Mouse (Mus musculus) G1E (cell line): ENCODE results near the gene Pard3. TPM values are rescaled to one million over a fixed set of nuclear protein-coding genes. Genes with fewer than 3 reads are reported as not detected.

Experiments used
- ATAC-seq: 2 replicates; pipeline ENCODE4 v1.8.0; 2016; ENCODE audit warnings: mild to moderate bottlenecking; ENCODE audit not compliant: insufficient number of reproducible peaks, poor library complexity, low FRiP score, severe bottlenecking; ENCODE audit errors: extremely low read depth
- DNase-seq: peaks from one replicate; pipeline ENCODE4 v3.0.0; 2012; ENCODE audit warnings: low spot score
- H3K27me3 ChIP-seq: 2 replicates; pipeline ENCODE4 v1.6.1; 2012; ENCODE audit warnings: mild to moderate bottlenecking, low read length, inconsistent platforms; ENCODE audit not compliant: insufficient read depth
- H3K36me3 ChIP-seq: replicated peaks from 2 replicates; pipeline ENCODE3; 2012; ENCODE audit warnings: mild to moderate bottlenecking, inconsistent platforms
- H3K4me1 ChIP-seq: 2 replicates; pipeline ENCODE4 v1.6.1; 2012; ENCODE audit warnings: low read depth, low read length, inconsistent platforms, mixed read lengths; ENCODE audit not compliant: insufficient read depth
- H3K4me3 ChIP-seq: 2 replicates; pipeline ENCODE4 v1.5.1; 2012; ENCODE audit warnings: low read depth, mild to moderate bottlenecking, inconsistent platforms, low read length, moderate library complexity, mixed read lengths
- H3K9me3 ChIP-seq: replicated peaks from 2 replicates; pipeline ENCODE4 v1.6.1; 2012; ENCODE audit warnings: inconsistent platforms
- CTCF ChIP-seq: IDR thresholded peaks from 2 replicates; pipeline ENCODE4 v1.5.1; 2012; ENCODE audit warnings: low read depth, low read length, inconsistent platforms, mixed read lengths
- GATA1 ChIP-seq: IDR thresholded peaks from 2 replicates; pipeline ENCODE4 v1.6.1; 2012; ENCODE audit warnings: borderline replicate concordance, low read length, inconsistent platforms, mixed read lengths
- GATA2 ChIP-seq: IDR thresholded peaks from 2 replicates; pipeline ENCODE4 v1.6.1; 2012; ENCODE audit warnings: low read depth, low read length, inconsistent platforms, borderline replicate concordance
- POLR2AphosphoS5 ChIP-seq: IDR thresholded peaks from 2 replicates; pipeline ENCODE4 v1.6.1; 2012; ENCODE audit warnings: low read depth, low read length, inconsistent platforms; ENCODE audit not compliant: insufficient replicate concordance
- TAL1 ChIP-seq: conservative IDR thresholded peaks from 2 replicates; pipeline ENCODE4 v1.6.1; 2012; ENCODE audit warnings: low read depth, low read length, inconsistent platforms, mixed read lengths
- polyA plus RNA-seq: library from polyadenylated mRNA; stranded (reverse); fragments of >175 nt; gene quantifications from 2 replicates; pipeline ENCODE4 v1.2.3, GENCODE M21; 2012
- total RNA-seq, 2 experiments: library from RNA; stranded (forward) in 1 of 2; stranded (reverse) in 1 of 2; fragments of 200-1000 nt in 1 of 2; fragments of >200 nt in 1 of 2; fragmentation: Nextera tagmentation in 1 of 2; gene quantifications; 2 replicates each; pipeline ENCODE4 v1.2.3; 2014 to 2017

Gene Pard3
- total and polyA plus RNA-seq, 3 experiments: 0.55 TPM; not detected in 2

GRCm38 (mm10) chr8:127603062-127603461 is 539.4 kb downstream of the Pard3 start:
- Histone ChIP-seq H3K27me3 (no peaks in the 10 kb centered on the region), H3K4me1 (no peaks in the 10 kb centered on the region), H3K4me3 (no peak overlapping the region), H3K36me3 (no peaks in the 10 kb centered on the region), H3K9me3 (peaks cover 45% of the 10 kb centered on the region)
- DNase-seq (no peak), ATAC-seq (no peak)
- no peak for TF ChIP-seq GATA1

GRCm38 (mm10) chr8:127608541-127609270 is 545.0 kb downstream of the Pard3 start:
- no peak for DNase-seq
- TF ChIP-seq GATA2: no peak
- no peak for TF ChIP-seq POLR2AphosphoS5
- TF ChIP-seq CTCF: no peak
- TF ChIP-seq GATA1: no peak
- TF ChIP-seq TAL1: no peak
- no peak for ATAC-seq

GRCm38 (mm10) chr8:127609316-127609715 is 545.6 kb downstream of the Pard3 start:
- no peaks in the 10 kb centered on the region for H3K27me3 ChIP-seq
- TF ChIP-seq CTCF (no peak), GATA1 (no peak), GATA2 (no peak), POLR2AphosphoS5 (no peak), TAL1 (no peak)
- H3K36me3 ChIP-seq: no peaks in the 10 kb centered on the region
- ATAC-seq (no peak), DNase-seq (no peak)
- no peak overlapping the region for H3K4me3 ChIP-seq
- no peaks in the 10 kb centered on the region for H3K4me1 ChIP-seq
- peaks cover 52% of the 10 kb centered on the region for H3K9me3 ChIP-seq

More at GRCm38 (mm10) chr8:127608541-127609270, 545.0 kb downstream of the Pard3 start:
- no peaks in the 10 kb centered on the region for H3K36me3 ChIP-seq
- H3K27me3 ChIP-seq: no peaks in the 10 kb centered on the region
- no peaks in the 10 kb centered on the region for H3K4me1 ChIP-seq
- H3K4me3 ChIP-seq: no peak overlapping the region
- H3K9me3 ChIP-seq: peaks cover 52% of the 10 kb centered on the region

- Histone ChIP-seq H3K36me3 (no peaks in the 10 kb centered on the region), H3K9me3 (peaks cover 42% of the 10 kb centered on the region), H3K27me3 (no peaks in the 10 kb centered on the region), H3K4me1 (no peaks in the 10 kb centered on the region), H3K4me3 (no peak overlapping the region)
- DNase-seq (no peak), ATAC-seq (no peak)
- TF ChIP-seq GATA2: no peak
- TF ChIP-seq CTCF: no peak
- no peak for TF ChIP-seq GATA1
- no peak for TF ChIP-seq POLR2AphosphoS5
- TF ChIP-seq TAL1: no peak
These were observed 550.5 kb downstream of the Pard3 start for GRCm38 (mm10) chr8:127614206-127614605.

- H3K36me3 ChIP-seq: no peaks in the 10 kb centered on the region
- no peak overlapping the region for H3K4me3 ChIP-seq
- ATAC-seq (no peak), DNase-seq (no peak)
- TF ChIP-seq TAL1 (no peak), GATA1 (no peak), GATA2 (no peak), POLR2AphosphoS5 (no peak), CTCF (no peak)
- H3K4me1 ChIP-seq: no peaks in the 10 kb centered on the region
- peaks cover 23% of the 10 kb centered on the region for H3K9me3 ChIP-seq
- H3K27me3 ChIP-seq: no peaks in the 10 kb centered on the region
These were observed 553.0 kb downstream of the Pard3 start for GRCm38 (mm10) chr8:127616681-127617080.

GRCm38 (mm10) chr8:127622137-127622536 is 558.4 kb downstream of the Pard3 start:
- DNase-seq (no peak), ATAC-seq (no peak)
- H3K4me1 ChIP-seq: no peaks in the 10 kb centered on the region
- no peaks in the 10 kb centered on the region for H3K36me3 ChIP-seq
- TF ChIP-seq POLR2AphosphoS5 (no peak), CTCF (no peak), GATA1 (no peak), GATA2 (no peak), TAL1 (no peak)
- H3K4me3 ChIP-seq: no peak overlapping the region
- no peaks in the 10 kb centered on the region for H3K27me3 ChIP-seq
- peaks cover 18% of the 10 kb centered on the region for H3K9me3 ChIP-seq
